In the genomic region with DNA sequence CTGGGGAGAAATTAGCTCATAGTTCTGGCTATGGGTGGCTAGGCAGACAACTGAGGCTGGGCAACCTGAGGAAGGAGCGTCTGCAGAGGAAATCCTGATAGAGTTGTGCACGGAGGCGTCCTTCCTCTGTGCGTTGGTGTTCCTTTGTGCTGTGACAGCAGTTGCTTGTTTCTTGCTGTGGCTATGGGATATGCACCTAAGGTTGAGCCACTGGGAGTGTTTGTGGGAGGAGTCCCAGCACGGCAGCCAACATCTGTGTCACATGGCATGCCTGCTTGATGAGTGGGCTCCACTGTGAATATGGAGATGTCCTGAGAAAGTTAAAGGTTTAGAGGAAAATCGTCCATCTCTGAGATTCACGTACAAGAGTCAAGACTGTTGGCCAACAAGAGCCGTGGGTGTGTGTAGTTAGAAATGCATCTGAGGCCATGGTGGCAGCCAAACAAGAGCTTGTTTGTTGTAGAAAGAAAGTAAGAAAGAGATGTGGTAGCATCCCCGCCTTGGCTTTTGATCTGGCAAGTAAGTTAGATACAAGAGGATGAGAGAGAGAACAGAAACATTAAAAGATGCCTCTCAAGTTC, we compare ENCODE assay signal across 16 mouse cellular contexts. TPM values are rescaled to one million over a fixed set of nuclear protein-coding genes. Genes with fewer than 3 reads are reported as not detected.
"Had no signal": no experiment of that assay in that cellular context is flagged by ENCODE, and none has a peak within 500 bp of the region (broad histone marks: within the 10 kb centered on the region; RNA-seq: fewer than 3 reads in every experiment).

No protein-coding gene starts in this region.

- H3K27me3 ChIP-seq: limb, embryonic 15.5 days; lung, embryonic 15.5 days had no signal

- H3K9me3 ChIP-seq: limb, embryonic 15.5 days; liver, embryonic 12.5 days; lung, embryonic 15.5 days; midbrain, embryonic 12.5 days had no signal

- H3K4me3 ChIP-seq: limb, embryonic 15.5 days; liver, embryonic 12.5 days; lung, embryonic 15.5 days; megakaryocyte, embryonic 14.5 days; midbrain, embryonic 12.5 days had no signal

- H3K9ac ChIP-seq: limb, embryonic 15.5 days; liver, embryonic 12.5 days; lung, embryonic 15.5 days; midbrain, embryonic 12.5 days had no signal

- H3K36me3 ChIP-seq: limb, embryonic 15.5 days; liver, embryonic 12.5 days; lung, embryonic 15.5 days; midbrain, embryonic 12.5 days had no signal

- H3K4me2 ChIP-seq: limb, embryonic 15.5 days; liver, embryonic 12.5 days; lung, embryonic 15.5 days; midbrain, embryonic 12.5 days had no signal

- ATAC-seq: liver, embryonic 12.5 days; midbrain, embryonic 16.5 days had no signal

- DNase-seq: kidney, adult 9 months; kidney, postnatal 36 days; layer of hippocampus, adult 9-11 months; layer of hippocampus, postnatal 36 days; lung, postnatal 14 days; right cerebral cortex, postnatal 25 days had no signal

- H3K27ac ChIP-seq: kidney, postnatal 0 days; liver, embryonic 12.5 days; lung, embryonic 15.5 days; macrophage; midbrain, embryonic 12.5 days; stomach, postnatal 0 days had no signal

RNA-seq across cellular contexts. Expression of a gene that starts 42.7 kb away (rescaled TPM):
- total RNA-seq: left cerebral cortex, postnatal 25 days had no signal
- polyA plus RNA-seq: macrophage had no signal
